Mouse (Mus musculus) bone marrow, adult 2 months (tissue): ENCODE data around the gene Dpp3.

Experiments used
- CTCF ChIP-seq: fragments of 200-500 bp; IDR thresholded peaks from 2 replicates; pipeline ENCODE4 v1.5.1; 2011; ENCODE audit warnings: low read length, control low read depth; ENCODE audit not compliant: control insufficient read depth, insufficient read depth
- POLR2A ChIP-seq: fragments of 200-500 bp; IDR thresholded peaks from 2 replicates; pipeline ENCODE4 v1.6.1; 2011; ENCODE audit warnings: low read depth, mild to moderate bottlenecking, control low read depth, low read length, borderline replicate concordance; ENCODE audit not compliant: control insufficient read depth

GRCm38 (mm10) chr19:4925121-4925860 is 2.8 kb downstream of the Dpp3 start:
- TF ChIP-seq POLR2A (no peak), CTCF (no peak)
